Comparison of ENCODE assay signal across 9 mouse cellular contexts in the genomic region with DNA sequence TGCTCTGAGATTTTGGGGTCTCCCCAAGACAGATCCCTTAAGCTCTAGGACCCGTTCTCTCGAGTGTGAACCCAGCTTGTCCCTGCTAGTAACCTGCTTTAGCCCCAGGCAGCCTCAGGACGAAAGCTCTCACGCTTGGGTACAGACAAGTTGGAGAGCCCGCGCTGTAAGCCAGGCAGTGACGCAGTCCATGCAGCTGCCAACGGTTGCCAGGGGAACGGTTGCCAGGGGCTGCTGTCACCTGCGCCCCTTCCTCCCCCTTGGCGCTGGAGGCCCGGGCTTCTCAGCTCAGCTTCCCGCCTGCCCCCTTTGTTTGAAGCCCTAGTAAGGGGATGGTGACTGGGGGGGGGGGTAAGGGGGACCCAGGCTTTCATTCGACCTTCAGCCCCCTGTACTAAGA. TPM values are rescaled to one million over a fixed set of nuclear protein-coding genes. Genes with fewer than 3 reads are reported as not detected.
A peak's percentile ranks its signal among the peaks of the same experiment; 100 is the strongest.
DNase-seq lines count a peak whose midpoint lies in the region; ATAC-seq and TF ChIP-seq lines count a peak whose summit lies in the region.
"Had no signal": no experiment of that assay in that cellular context is flagged by ENCODE, and none has a peak within 500 bp of the region (broad histone marks: within the 10 kb centered on the region; RNA-seq: fewer than 3 reads in every experiment).

No protein-coding gene starts in this region.

- no peak for TF ChIP-seq CTCF in lung, embryonic 14.5 days (IDR thresholded peaks at IDR 0.05; ENCODE audit: low read depth)

- intact Hi-C loops in heart, postnatal 14 days (cut with DNase I) = no loop called here

- peak; percentile 77 for DNase-seq in lung, embryonic 14.5 days
- no peak for DNase-seq in lung, postnatal 25 days (ENCODE audit: low spot score)
- peak; percentile 54 to 70 for DNase-seq in heart, postnatal 14 days
- DNase-seq in layer of hippocampus, postnatal 10 days (ENCODE audit: low spot score in 2 of 2) = peak; percentile 93
- peak; percentile 97 for DNase-seq in midbrain, embryonic 10.5 days (ENCODE audit: low spot score)

- no peaks in the 10 kb centered on the region for H3K9me3 ChIP-seq in lung, embryonic 14.5 days (ENCODE audit: low read depth, low read length)
- H3K9me3 ChIP-seq in embryonic facial prominence, embryonic 13.5 days = no peaks in the 10 kb centered on the region
- H3K9me3 ChIP-seq in midbrain, embryonic 10.5 days (replicated peaks) = no peaks in the 10 kb centered on the region
- H3K9me3 ChIP-seq in stomach, embryonic 16.5 days (replicated peaks; ENCODE audit: control insufficient read depth, low read length) = no peaks in the 10 kb centered on the region

- H3K4me1 ChIP-seq in lung, embryonic 14.5 days (ENCODE audit: insufficient read depth) = peaks cover 13% of the 10 kb centered on the region; the same call in 1 of the 2 replicates
- peaks cover 43% of the 10 kb centered on the region for H3K4me1 ChIP-seq in embryonic facial prominence, embryonic 13.5 days
- peaks cover 87% of the 10 kb centered on the region for H3K4me1 ChIP-seq in midbrain, embryonic 10.5 days
- peaks cover 49% of the 10 kb centered on the region for H3K4me1 ChIP-seq in stomach, embryonic 16.5 days (ENCODE audit: control insufficient read depth, insufficient read depth, low read length)

- H3K27ac ChIP-seq in lung, embryonic 14.5 days (ENCODE audit: low read depth) = no peak overlapping the region
- H3K27ac ChIP-seq in embryonic facial prominence, embryonic 13.5 days = 0 out of 2 replicates have a peak overlapping the region, but pooled peaks have one; percentile 22
- peak overlapping the region; percentile 98 for H3K27ac ChIP-seq in midbrain, embryonic 10.5 days (replicated peaks)
- H3K27ac ChIP-seq in stomach, embryonic 16.5 days (ENCODE audit: low read length) = no peak overlapping the region

- peak; percentile 68 for ATAC-seq in lung, embryonic 14.5 days (ENCODE audit: insufficient read depth)
- 0 out of 2 replicates have a peak, but pooled peaks have one; percentile 68 for ATAC-seq in embryonic facial prominence, embryonic 13.5 days (ENCODE audit: insufficient number of reproducible peaks, insufficient read depth, low FRiP score, low TSS enrichment, low read depth)
- no peak for ATAC-seq in stomach, embryonic 16.5 days (ENCODE audit: insufficient read depth, low FRiP score)
- no peak for ATAC-seq in megakaryocyte-erythroid progenitor cell, adult 5-6 weeks (replicated peaks; ENCODE audit: low FRiP score, low TSS enrichment, poor library complexity, severe bottlenecking)
- ATAC-seq: Patski had no signal

- 4% methylated on average over 14 of the region's 14 CpGs for WGBS in lung, embryonic 14.5 days
- 2% methylated on average over 14 of the region's 14 CpGs for WGBS in embryonic facial prominence, embryonic 13.5 days
- 3% methylated on average over 14 of the region's 14 CpGs for WGBS in midbrain, embryonic 10.5 days
- 11% methylated on average over 14 of the region's 14 CpGs for WGBS in stomach, embryonic 16.5 days

- no peaks in the 10 kb centered on the region for H3K36me3 ChIP-seq in lung, embryonic 14.5 days (ENCODE audit: insufficient read depth)
- H3K36me3 ChIP-seq in embryonic facial prominence, embryonic 13.5 days = no peaks in the 10 kb centered on the region
- peaks cover 18% of the 10 kb centered on the region for H3K36me3 ChIP-seq in midbrain, embryonic 10.5 days
- H3K36me3 ChIP-seq in stomach, embryonic 16.5 days (ENCODE audit: control insufficient read depth, insufficient read depth, low read length) = no peaks in the 10 kb centered on the region

- H3K4me3 ChIP-seq in lung, embryonic 14.5 days (ENCODE audit: low read depth, low read length) = no peak overlapping the region
- H3K4me3 ChIP-seq in embryonic facial prominence, embryonic 13.5 days = no peak overlapping the region
- peak overlapping the region; percentile 79 for H3K4me3 ChIP-seq in midbrain, embryonic 10.5 days
- H3K4me3 ChIP-seq in stomach, embryonic 16.5 days (replicated peaks; ENCODE audit: low read length) = no peak overlapping the region

- no peaks in the 10 kb centered on the region for H3K27me3 ChIP-seq in lung, embryonic 14.5 days (ENCODE audit: insufficient read depth, low read length)
- no peaks in the 10 kb centered on the region for H3K27me3 ChIP-seq in embryonic facial prominence, embryonic 13.5 days
- H3K27me3 ChIP-seq in midbrain, embryonic 10.5 days (ENCODE audit: low read depth, poor library complexity, severe bottlenecking) = no peaks in the 10 kb centered on the region
- H3K27me3 ChIP-seq in stomach, embryonic 16.5 days (ENCODE audit: control insufficient read depth, insufficient read depth, low read length) = no peaks in the 10 kb centered on the region
- H3K27me3 ChIP-seq: Patski had no signal

- no peak overlapping the region for H3K4me2 ChIP-seq in lung, embryonic 14.5 days
- H3K4me2 ChIP-seq in embryonic facial prominence, embryonic 13.5 days = peak overlapping the region; percentile 25
- no peak overlapping the region for H3K4me2 ChIP-seq in stomach, embryonic 16.5 days (ENCODE audit: low read depth, low read length)

- no peak overlapping the region for H3K9ac ChIP-seq in lung, embryonic 14.5 days
- 0 out of 2 replicates have a peak overlapping the region, but pooled peaks have one; percentile 17 for H3K9ac ChIP-seq in embryonic facial prominence, embryonic 13.5 days
- 0 out of 2 replicates have a peak overlapping the region, but pooled peaks have one; percentile 22 for H3K9ac ChIP-seq in stomach, embryonic 16.5 days (ENCODE audit: low read length)

RNA-seq across cellular contexts. Expression of gene Adgrg1, which starts 19.5 kb away (rescaled TPM):
- 33.8 and 45.3 TPM in 2 replicates for polyA plus RNA-seq in lung, embryonic 14.5 days (2014; fragmentation: Nextera tagmentation; extraction: Ambion mirVana)
- 18.4 and 19.8 TPM in 2 replicates for polyA plus RNA-seq in embryonic facial prominence, embryonic 13.5 days (2015; fragmentation: Nextera tagmentation; extraction: Ambion mirVana)
- 10 to 100 TPM; 59.3 to 73.3 TPM for total RNA-seq in heart, postnatal 14 days (2021)
- total RNA-seq in layer of hippocampus, postnatal 10 days (2021) = 100 to 1,000 TPM; 160 to 164 TPM
- 116 and 163 TPM in 2 replicates for polyA plus RNA-seq in midbrain, embryonic 10.5 days (2016; fragmentation: Nextera tagmentation; extraction: Ambion mirVana)
- polyA plus RNA-seq in stomach, embryonic 16.5 days (2015; fragmentation: Nextera tagmentation; extraction: Ambion mirVana) = 51.1 and 65.2 TPM in 2 replicates
- total RNA-seq in megakaryocyte-erythroid progenitor cell, adult 5-6 weeks (2014; fragmentation: Nextera tagmentation) = 150 and 156 TPM in 2 replicates
- total RNA-seq in megakaryocyte-erythroid progenitor cell, adult 5-6 weeks (2017) = 85.4 and 123 TPM in 2 replicates

RNA-seq across cellular contexts. Expression of gene Adgrg3, which starts 23.5 kb away (rescaled TPM):
- polyA plus RNA-seq in lung, embryonic 14.5 days (2014; fragmentation: Nextera tagmentation; extraction: Ambion mirVana) = 4.0 and 4.7 TPM in 2 replicates
- 2.1 and 2.8 TPM in 2 replicates for polyA plus RNA-seq in embryonic facial prominence, embryonic 13.5 days (2015; fragmentation: Nextera tagmentation; extraction: Ambion mirVana)
- total RNA-seq in heart, postnatal 14 days (2021) = 1 to 10 TPM; 1.5 TPM
- under 1 TPM; 0.20 to 0.48 TPM for total RNA-seq in layer of hippocampus, postnatal 10 days (2021)
- polyA plus RNA-seq in midbrain, embryonic 10.5 days (2016; fragmentation: Nextera tagmentation; extraction: Ambion mirVana) = 3.8 and 3.9 TPM in 2 replicates
- polyA plus RNA-seq in stomach, embryonic 16.5 days (2015; fragmentation: Nextera tagmentation; extraction: Ambion mirVana) = 3.2 and 3.7 TPM in 2 replicates
- 30.9 and 44.1 TPM in 2 replicates for total RNA-seq in megakaryocyte-erythroid progenitor cell, adult 5-6 weeks (2014; fragmentation: Nextera tagmentation)
- total RNA-seq in megakaryocyte-erythroid progenitor cell, adult 5-6 weeks (2017) = 20.4 and 46.4 TPM in 2 replicates

Comparison
In these comparisons a context has a peak if more than half of its experiments do, and no peak if none do; other contexts are left out.
1. ATAC-seq: peak in lung, embryonic 14.5 days (single experiment) and embryonic facial prominence, embryonic 13.5 days (single experiment); none in stomach, embryonic 16.5 days (single experiment) and megakaryocyte-erythroid progenitor cell, adult 5-6 weeks (single experiment).
2. H3K27ac ChIP-seq: peak in embryonic facial prominence, embryonic 13.5 days (single experiment) and midbrain, embryonic 10.5 days (single experiment); none in lung, embryonic 14.5 days (single experiment) and stomach, embryonic 16.5 days (single experiment).